Mouse (Mus musculus) midbrain, embryonic 14.5 days (tissue): ENCODE results near the gene Bmper. TPM values are rescaled to one million over a fixed set of nuclear protein-coding genes. Genes with fewer than 3 reads are reported as not detected.

Source experiments
- ATAC-seq: fragments of 200-750 bp; cut with Nextera tagmentation; 2 replicates; pipeline ENCODE4 v1.8.0; 2017; ENCODE audit warnings: moderate number of reproducible peaks, moderate library complexity; ENCODE audit not compliant: low FRiP score, low TSS enrichment
- DNase-seq: peaks from one replicate; pipeline ENCODE4 v3.0.0-alpha.2; 2015
- H3K27ac ChIP-seq: fragments of 300-500 bp; sonication (generic); replicated peaks from 2 replicates; pipeline ENCODE4 v1.5.1; 2014; ENCODE audit warnings: mild to moderate bottlenecking, low read depth, low read length, moderate library complexity
- H3K27me3 ChIP-seq: fragments of 300-500 bp; sonication (generic); 2 replicates; pipeline ENCODE4 v1.6.1; 2014; ENCODE audit warnings: low read length, control low read depth, mixed read lengths; ENCODE audit not compliant: control insufficient read depth, insufficient read depth
- H3K36me3 ChIP-seq: fragments of 300-500 bp; sonication (generic); 2 replicates; pipeline ENCODE4 v1.6.1; 2014; ENCODE audit warnings: low read length, control low read depth; ENCODE audit not compliant: control insufficient read depth, insufficient read depth
- H3K4me1 ChIP-seq: fragments of 300-500 bp; sonication (generic); 2 replicates; pipeline ENCODE4 v1.6.1; 2014; ENCODE audit warnings: mild to moderate bottlenecking, antibody characterized with exemption, low read length, control low read depth; ENCODE audit not compliant: control insufficient read depth, insufficient read depth
- H3K4me2 ChIP-seq: fragments of 300-500 bp; sonication (generic); 2 replicates; pipeline ENCODE4 v1.6.1; 2014; ENCODE audit warnings: mild to moderate bottlenecking, low read length, moderate library complexity
- H3K4me3 ChIP-seq: fragments of 300-500 bp; sonication (generic); replicated peaks from 2 replicates; pipeline ENCODE4 v1.5.1; 2014; ENCODE audit warnings: low read depth, low read length
- H3K9ac ChIP-seq: fragments of 300-500 bp; sonication (generic); replicated peaks from 2 replicates; pipeline ENCODE4 v1.6.1; 2014; ENCODE audit warnings: mild to moderate bottlenecking, low read length, moderate library complexity
- H3K9me3 ChIP-seq: fragments of 300-500 bp; sonication (generic); 2 replicates; pipeline ENCODE4 v1.6.1; 2016; ENCODE audit warnings: low read length, control low read depth, mixed read lengths; ENCODE audit not compliant: control insufficient read depth
- WGBS: fragments of 180-500 bp; shearing (Covaris S2); extraction: QIAGEN DNeasy Blood & Tissue Kit; methylation state at CpG from one replicate; pipeline ENCODE4 v1.1.7; 2014; 5-methylcytosine and 5-hydroxymethylcytosine counted together
- polyA plus RNA-seq: library from polyadenylated mRNA; unstranded; fragments of >200 nt; fragmentation: Nextera tagmentation; extraction: Ambion mirVana; gene quantifications from 2 replicates; pipeline ENCODE4 v1.2.1, GENCODE M21; 2014

Bmper gene
- polyA plus RNA-seq, 1 experiment from 2014 or later: 5.3 TPM

GRCm38 (mm10) chr9:23533870-23534269 lies 311.0 kb downstream of the Bmper start:
- H3K27ac ChIP-seq: no peak overlapping the region
- WGBS: 42% methylated on average over 1 of the region's 1 CpGs
- H3K36me3 ChIP-seq: no peaks in the 10 kb centered on the region
- H3K9ac ChIP-seq: no peak overlapping the region
- no peaks in the 10 kb centered on the region for H3K9me3 ChIP-seq
- no peak for ATAC-seq
- no peak overlapping the region for H3K4me3 ChIP-seq
- no peak overlapping the region for H3K4me2 ChIP-seq
- no peaks in the 10 kb centered on the region for H3K4me1 ChIP-seq
- H3K27me3 ChIP-seq: no peaks in the 10 kb centered on the region
- DNase-seq: no peak
